Mouse (Mus musculus) activated CD4-positive, CD25-positive, alpha-beta regulatory T cell (primary cell): ENCODE measurements around the gene Tada2b. TPM values are rescaled to one million over a fixed set of nuclear protein-coding genes. Genes with fewer than 3 reads are reported as not detected.

Experiments used
- polyA plus RNA-seq, 2 experiments: library from polyadenylated mRNA; unstranded; fragments of 100-300 nt; shearing (Covaris generic); gene quantifications; one replicate each; pipeline ENCODE4 v1.2.1; 2017

The Tada2b gene
- 10 to 100 TPM; 15.1 to 20.9 TPM for polyA plus RNA-seq

DNA sequence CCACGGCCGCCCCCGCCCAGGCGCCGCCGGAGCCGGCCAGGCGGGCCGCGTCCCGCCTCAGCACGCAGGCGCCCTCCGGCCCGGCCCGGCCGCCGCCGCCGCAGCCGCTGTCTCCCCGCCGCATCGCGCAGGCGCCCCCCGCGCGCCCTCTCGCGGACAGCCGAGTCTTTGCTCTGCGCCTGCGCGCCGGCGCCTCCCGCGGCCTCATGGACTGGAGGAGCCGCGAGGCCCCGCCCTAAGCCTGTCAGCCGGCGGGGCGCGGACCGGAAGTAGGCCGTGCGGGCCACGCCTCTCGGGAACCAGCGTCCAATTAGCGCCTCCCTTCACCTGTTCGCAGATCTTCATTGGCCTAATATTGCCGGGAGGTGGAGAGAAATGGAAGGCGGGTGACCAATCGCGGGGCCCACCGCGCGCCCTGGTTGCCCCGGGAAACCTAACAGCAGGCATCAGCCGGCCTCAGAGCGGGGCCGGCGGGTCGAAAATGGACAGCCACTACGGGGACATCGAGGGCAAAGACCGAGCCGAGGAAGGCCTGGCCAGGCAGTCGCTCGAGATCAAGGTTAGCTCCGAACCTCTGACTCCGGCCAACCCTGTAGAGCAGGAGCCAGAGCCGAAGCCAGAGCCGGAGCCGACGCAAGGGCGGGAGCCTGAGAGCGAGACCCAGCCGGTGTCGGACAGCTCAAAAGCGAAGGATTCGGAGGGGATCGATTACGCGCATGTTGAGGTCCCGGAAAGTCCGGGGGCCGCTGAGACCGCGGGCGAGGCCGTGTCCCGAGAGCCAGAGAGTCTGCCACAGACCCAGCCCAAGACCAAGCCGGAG, at the start of gene Tada2b, which contains the start of gene Ccdc96:
Gene Tada2b (minus strand): TSS at position 115 of the 820 bp plus-strand sequence.
Gene Ccdc96 (plus strand): TSS at position 418 of the 820 bp plus-strand sequence.

DNA sequence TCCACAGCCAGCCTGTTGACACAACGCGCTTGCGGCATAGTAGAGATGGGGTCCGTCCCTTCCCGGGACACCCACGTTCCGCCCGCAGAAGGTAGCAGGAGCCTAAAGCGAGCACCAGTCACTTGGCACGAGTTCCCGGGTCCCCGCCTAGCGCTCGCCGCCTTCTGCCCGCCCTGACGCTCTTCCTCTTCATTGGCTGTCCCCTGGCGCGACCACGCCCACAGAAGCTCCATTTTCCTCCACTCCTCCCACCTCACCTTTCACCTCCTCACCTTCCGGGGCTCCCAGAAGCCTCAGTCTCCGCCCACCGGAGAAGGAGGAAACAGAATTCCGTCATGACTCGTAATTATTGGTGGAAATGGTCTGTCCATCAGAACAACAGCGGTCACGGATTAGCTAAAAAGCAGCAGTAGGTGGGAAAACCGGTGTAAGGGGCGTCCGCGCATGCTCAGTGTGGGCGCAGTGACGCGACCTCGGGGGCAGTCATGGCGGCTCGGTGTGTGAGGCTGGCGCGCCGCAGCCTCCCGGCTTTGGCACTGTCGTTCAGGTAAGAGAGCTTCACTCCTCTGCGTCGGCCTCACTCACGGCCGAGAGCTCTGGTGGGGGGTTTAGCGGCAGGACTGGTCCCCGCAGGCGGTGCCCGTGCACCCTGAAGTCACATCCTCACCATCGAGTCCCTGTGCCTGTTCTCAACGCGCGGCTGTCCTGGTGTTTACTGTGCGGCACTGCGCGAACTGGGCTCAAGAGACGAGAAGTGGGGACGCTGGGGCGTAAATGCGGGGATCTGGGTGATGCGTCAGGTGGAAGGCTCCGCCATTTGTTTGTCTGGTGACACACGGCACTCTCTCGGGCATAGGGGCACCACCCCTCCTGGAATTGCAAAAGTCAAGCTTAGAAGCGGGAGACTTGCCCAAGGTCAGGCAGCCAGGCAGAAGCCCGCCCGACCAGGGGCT, 19.1 kb downstream of the Tada2b start, which contains the start of gene Grpel1:
Gene Grpel1 (plus strand): TSS at position 290 of the 953 bp plus-strand sequence.

Other genes with a start within 250 kb of the Tada2b start
- gene Sorcs2, start 86.1 kb downstream of the Tada2b start, polyA plus RNA-seq, result 1 to 10 TPM; 1.8 to 2.6 TPM
- 10 to 100 TPM; 31.7 to 41.8 TPM for gene Grpel1, start 19.3 kb downstream of the Tada2b start, polyA plus RNA-seq
- under 1 TPM; 0.11 to 0.12 TPM for gene Ccdc96, start 303 bp upstream of the Tada2b start, polyA plus RNA-seq
- 10 to 100 TPM; 54.5 to 70.1 TPM for gene Tbc1d14, start 109.0 kb upstream of the Tada2b start, polyA plus RNA-seq
- gene D5Ertd579e, start 211.7 kb upstream of the Tada2b start, polyA plus RNA-seq, result 10 to 100 TPM; 33.1 to 38.0 TPM